Mouse (Mus musculus): ENCODE results near the gene Mdm4. TPM values are rescaled to one million over a fixed set of nuclear protein-coding genes. Genes with fewer than 3 reads are reported as not detected.
"Not testable (repeated sequence)": the region's sequence is repeated elsewhere in the genome, so short reads cannot be mapped to it uniquely, and the experiment has no call there.

Mdm4 gene
- polyA plus RNA-seq, 1 experiment from 2014 or later, result 57.6 TPM

- H3K4me2 ChIP-seq (replicated peaks; ENCODE audit: low read depth, low read length), result no peak overlapping the region
- H3K4me3 ChIP-seq (ENCODE audit: low read length), result no peak overlapping the region
- H3K9me3 ChIP-seq (ENCODE audit: control insufficient read depth, low read length), result no peaks in the 10 kb centered on the region
- no peaks in the 10 kb centered on the region for H3K27me3 ChIP-seq (ENCODE audit: control insufficient read depth, insufficient read depth, low read length)
- WGBS, result 98% methylated on average over 3 of the region's 3 CpGs
- H3K9ac ChIP-seq (ENCODE audit: low read depth, low read length), result no peak overlapping the region
- H3K27ac ChIP-seq (ENCODE audit: low read depth, low read length), result no peak overlapping the region
- no peak for ATAC-seq (ENCODE audit: low FRiP score, low TSS enrichment)
- H3K4me1 ChIP-seq (ENCODE audit: control insufficient read depth, insufficient read depth, low read length), result no peaks in the 10 kb centered on the region
- H3K36me3 ChIP-seq (ENCODE audit: control insufficient read depth, insufficient read depth, low read length), result peaks cover 76% of the 10 kb centered on the region
These were observed 39.6 kb downstream of the Mdm4 start for GRCm38 (mm10) chr1:132990733-132991132.

GRCm38 (mm10) chr1:132988556-132989459 is 41.6 kb downstream of the Mdm4 start:
- H3K4me2 ChIP-seq (replicated peaks; ENCODE audit: low read depth, low read length); H3K27me3 ChIP-seq (ENCODE audit: control insufficient read depth, insufficient read depth, low read length); H3K9me3 ChIP-seq (ENCODE audit: control insufficient read depth, low read length); H3K4me1 ChIP-seq (ENCODE audit: control insufficient read depth, insufficient read depth, low read length); ATAC-seq (ENCODE audit: low FRiP score, low TSS enrichment); H3K4me3 ChIP-seq (ENCODE audit: low read length); H3K27ac ChIP-seq (ENCODE audit: low read depth, low read length); H3K9ac ChIP-seq (ENCODE audit: low read depth, low read length): not testable (repeated sequence)
- WGBS, result 56% methylated on average over 12 of the region's 12 CpGs
- H3K36me3 ChIP-seq (ENCODE audit: control insufficient read depth, insufficient read depth, low read length), result peaks cover 72% of the 10 kb centered on the region

GRCm38 (mm10) chr1:132982728-132983127 is 47.6 kb downstream of the Mdm4 start:
- H3K4me1 ChIP-seq (ENCODE audit: control insufficient read depth, insufficient read depth, low read length), result no peaks in the 10 kb centered on the region
- H3K9ac ChIP-seq (ENCODE audit: low read depth, low read length), result no peak overlapping the region
- peaks cover 35% of the 10 kb centered on the region for H3K36me3 ChIP-seq (ENCODE audit: control insufficient read depth, insufficient read depth, low read length)
- no peak overlapping the region for H3K4me2 ChIP-seq (replicated peaks; ENCODE audit: low read depth, low read length)
- no peak overlapping the region for H3K27ac ChIP-seq (ENCODE audit: low read depth, low read length)
- H3K4me3 ChIP-seq (ENCODE audit: low read length), result no peak overlapping the region
- ATAC-seq (ENCODE audit: low FRiP score, low TSS enrichment), result peak; percentile 64; the same call in 1 of the 2 replicates
- no peaks in the 10 kb centered on the region for H3K9me3 ChIP-seq (ENCODE audit: control insufficient read depth, low read length)
- no peaks in the 10 kb centered on the region for H3K27me3 ChIP-seq (ENCODE audit: control insufficient read depth, insufficient read depth, low read length)
- WGBS, result 63% methylated on average over 7 of the region's 7 CpGs

GRCm38 (mm10) chr1:132981232-132981631 is 49.1 kb downstream of the Mdm4 start:
- no peak for ATAC-seq (ENCODE audit: low FRiP score, low TSS enrichment)
- peaks cover 28% of the 10 kb centered on the region for H3K36me3 ChIP-seq (ENCODE audit: control insufficient read depth, insufficient read depth, low read length)
- 92% methylated on average over 6 of the region's 6 CpGs for WGBS

GRCm38 (mm10) chr1:132977402-132977801 is 53.0 kb downstream of the Mdm4 start:
- no peak for ATAC-seq (ENCODE audit: low FRiP score, low TSS enrichment)
- H3K36me3 ChIP-seq (ENCODE audit: control insufficient read depth, insufficient read depth, low read length), result peaks cover 10% of the 10 kb centered on the region; the same call in 1 of the 2 replicates
- H3K4me3 ChIP-seq (ENCODE audit: low read length), result no peak overlapping the region
- 47% methylated on average over 1 of the region's 1 CpGs for WGBS
- no peaks in the 10 kb centered on the region for H3K4me1 ChIP-seq (ENCODE audit: control insufficient read depth, insufficient read depth, low read length)
- H3K9me3 ChIP-seq (ENCODE audit: control insufficient read depth, low read length), result no peaks in the 10 kb centered on the region
- H3K27ac ChIP-seq (ENCODE audit: low read depth, low read length), result no peak overlapping the region
- no peak overlapping the region for H3K4me2 ChIP-seq (replicated peaks; ENCODE audit: low read depth, low read length)
- no peak overlapping the region for H3K9ac ChIP-seq (ENCODE audit: low read depth, low read length)
- no peaks in the 10 kb centered on the region for H3K27me3 ChIP-seq (ENCODE audit: control insufficient read depth, insufficient read depth, low read length)

More at GRCm38 (mm10) chr1:132981232-132981631, 49.1 kb downstream of the Mdm4 start:
- Histone ChIP-seq H3K4me1 (ENCODE audit: control insufficient read depth, insufficient read depth, low read length) (no peaks in the 10 kb centered on the region), H3K4me2 (replicated peaks; ENCODE audit: low read depth, low read length) (no peak overlapping the region), H3K27me3 (ENCODE audit: control insufficient read depth, insufficient read depth, low read length) (no peaks in the 10 kb centered on the region), H3K9me3 (ENCODE audit: control insufficient read depth, low read length) (no peaks in the 10 kb centered on the region), H3K9ac (ENCODE audit: low read depth, low read length) (no peak overlapping the region), H3K4me3 (ENCODE audit: low read length) (no peak overlapping the region), H3K27ac (ENCODE audit: low read depth, low read length) (no peak overlapping the region)

- Histone ChIP-seq H3K4me3 (ENCODE audit: low read length) (no peak overlapping the region), H3K9me3 (ENCODE audit: control insufficient read depth, low read length) (no peaks in the 10 kb centered on the region), H3K9ac (ENCODE audit: low read depth, low read length) (no peak overlapping the region), H3K27me3 (ENCODE audit: control insufficient read depth, insufficient read depth, low read length) (no peaks in the 10 kb centered on the region), H3K4me1 (ENCODE audit: control insufficient read depth, insufficient read depth, low read length) (no peaks in the 10 kb centered on the region), H3K27ac (ENCODE audit: low read depth, low read length) (no peak overlapping the region), H3K4me2 (replicated peaks; ENCODE audit: low read depth, low read length) (no peak overlapping the region), H3K36me3 (ENCODE audit: control insufficient read depth, insufficient read depth, low read length) (no peaks in the 10 kb centered on the region)
- WGBS, result 28% methylated on average over 6 of the region's 6 CpGs
- ATAC-seq (ENCODE audit: low FRiP score, low TSS enrichment), result no peak; the same call in 1 of the 2 replicates
These were observed 61.7 kb downstream of the Mdm4 start for GRCm38 (mm10) chr1:132968659-132969058.

- Histone ChIP-seq H3K36me3 (ENCODE audit: control insufficient read depth, insufficient read depth, low read length) (no peaks in the 10 kb centered on the region), H3K9me3 (ENCODE audit: control insufficient read depth, low read length) (no peaks in the 10 kb centered on the region), H3K4me2 (replicated peaks; ENCODE audit: low read depth, low read length) (no peak overlapping the region), H3K4me3 (ENCODE audit: low read length) (no peak overlapping the region), H3K27me3 (ENCODE audit: control insufficient read depth, insufficient read depth, low read length) (no peaks in the 10 kb centered on the region), H3K27ac (ENCODE audit: low read depth, low read length) (no peak overlapping the region), H3K4me1 (ENCODE audit: control insufficient read depth, insufficient read depth, low read length) (no peaks in the 10 kb centered on the region), H3K9ac (ENCODE audit: low read depth, low read length) (no peak overlapping the region)
- ATAC-seq (ENCODE audit: low FRiP score, low TSS enrichment), result no peak
- 85% methylated on average over 4 of the region's 4 CpGs for WGBS
These were observed 65.7 kb downstream of the Mdm4 start for GRCm38 (mm10) chr1:132964691-132965090.

- no peaks in the 10 kb centered on the region for H3K36me3 ChIP-seq (ENCODE audit: control insufficient read depth, insufficient read depth, low read length)
- WGBS, result 72% methylated on average over 2 of the region's 2 CpGs
- no peak overlapping the region for H3K4me2 ChIP-seq (replicated peaks; ENCODE audit: low read depth, low read length)
These were observed 66.3 kb downstream of the Mdm4 start for GRCm38 (mm10) chr1:132964106-132964505.

GRCm38 (mm10) chr1:132961751-132962150 is 68.6 kb downstream of the Mdm4 start:
- Histone ChIP-seq H3K4me1 (ENCODE audit: control insufficient read depth, insufficient read depth, low read length) (no peaks in the 10 kb centered on the region), H3K9ac (ENCODE audit: low read depth, low read length) (no peak overlapping the region), H3K36me3 (ENCODE audit: control insufficient read depth, insufficient read depth, low read length) (no peaks in the 10 kb centered on the region), H3K27me3 (ENCODE audit: control insufficient read depth, insufficient read depth, low read length) (no peaks in the 10 kb centered on the region), H3K9me3 (ENCODE audit: control insufficient read depth, low read length) (no peaks in the 10 kb centered on the region), H3K4me3 (ENCODE audit: low read length) (no peak overlapping the region), H3K4me2 (replicated peaks; ENCODE audit: low read depth, low read length) (no peak overlapping the region), H3K27ac (ENCODE audit: low read depth, low read length) (no peak overlapping the region)
- 86% methylated on average over 3 of the region's 3 CpGs for WGBS
- ATAC-seq (ENCODE audit: low FRiP score, low TSS enrichment), result no peak

More at GRCm38 (mm10) chr1:132964106-132964505, 66.3 kb downstream of the Mdm4 start:
- Histone ChIP-seq H3K27me3 (ENCODE audit: control insufficient read depth, insufficient read depth, low read length) (no peaks in the 10 kb centered on the region), H3K27ac (ENCODE audit: low read depth, low read length) (no peak overlapping the region), H3K4me1 (ENCODE audit: control insufficient read depth, insufficient read depth, low read length) (no peaks in the 10 kb centered on the region), H3K9ac (ENCODE audit: low read depth, low read length) (no peak overlapping the region), H3K4me3 (ENCODE audit: low read length) (no peak overlapping the region), H3K9me3 (ENCODE audit: control insufficient read depth, low read length) (no peaks in the 10 kb centered on the region)
- no peak for ATAC-seq (ENCODE audit: low FRiP score, low TSS enrichment)

Measured in kidney, embryonic 14.5 days (tissue).